Mouse (Mus musculus): ENCODE data around the gene Itga7.

- TF ChIP-seq POLR2A (IDR thresholded peaks at IDR 0.05; ENCODE audit: control insufficient read depth, extremely low read depth, insufficient read depth, low read length, poor library complexity): no peak
- no peak for TF ChIP-seq CTCF (IDR thresholded peaks at IDR 0.05; ENCODE audit: borderline replicate concordance, control insufficient read depth, extremely low read depth, insufficient read depth, low read length, poor library complexity)
Observed at GRCm38 (mm10) chr10:128890383-128891295, 43.0 kb upstream of the Itga7 start.
